ENCODE assay signal across 29 mouse cellular contexts in the genomic region with DNA sequence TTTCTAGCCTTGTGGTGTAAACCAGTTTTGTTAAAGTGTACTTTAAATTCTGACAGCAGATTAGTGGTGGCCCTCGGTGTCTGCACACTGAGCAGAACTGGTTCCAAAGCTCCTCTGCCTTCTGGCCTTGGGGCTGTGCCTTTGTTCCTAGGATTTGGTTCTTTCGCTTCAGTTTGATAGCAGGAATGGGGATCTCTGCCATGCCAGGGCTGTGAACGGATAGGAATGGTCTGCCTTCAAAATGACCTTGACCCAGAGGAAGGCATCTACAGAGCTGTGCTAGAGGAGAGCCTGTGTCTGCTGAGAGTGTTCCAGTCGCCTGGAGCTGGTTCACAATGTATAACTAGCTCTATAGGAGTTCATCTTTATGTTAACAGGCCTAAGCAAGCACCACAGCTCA. TPM values are rescaled to one million over a fixed set of nuclear protein-coding genes. Genes with fewer than 3 reads are reported as not detected.
DNase-seq lines count a peak whose midpoint lies in the region; ATAC-seq and TF ChIP-seq lines count a peak whose summit lies in the region.
"Had no signal": no experiment of that assay in that cellular context is flagged by ENCODE, and none has a peak within 500 bp of the region (broad histone marks: within the 10 kb centered on the region; RNA-seq: fewer than 3 reads in every experiment).

No protein-coding gene starts in this region.

- no peak overlapping the region for H3K4me3 ChIP-seq in heart, embryonic 13.5 days
- no peak overlapping the region for H3K4me3 ChIP-seq in olfactory bulb, adult 2 months (ENCODE audit: insufficient read depth, low read depth, low read length)
- H3K4me3 ChIP-seq: forebrain, embryonic 13.5 days; hindbrain, embryonic 12.5 days; intestine, embryonic 15.5 days; midbrain, embryonic 13.5 days; neural tube, embryonic 13.5 days; stomach, embryonic 15.5 days had no signal

- intact Hi-C loops in heart, postnatal 25 days (cut with DNase I): no loop called here

- peaks cover 13% of the 10 kb centered on the region; the same call in 1 of the 2 replicates for H3K27me3 ChIP-seq in heart, embryonic 13.5 days (replicated peaks)

- no peak for TF ChIP-seq POLR2A in olfactory bulb, adult 2 months (IDR thresholded peaks at IDR 0.05; ENCODE audit: insufficient read depth, low read depth, low read length)

- no peak for ATAC-seq in heart, embryonic 13.5 days (ENCODE audit: extremely low read depth, insufficient number of reproducible peaks, low FRiP score, low TSS enrichment)
- ATAC-seq: CD4-positive, CD25-positive, alpha-beta regulatory T cell, adult 4 months; forebrain, embryonic 13.5 days; hindbrain, postnatal 0 days; intestine, embryonic 15.5 days; midbrain, embryonic 13.5 days had no signal

- H3K36me3 ChIP-seq in heart, embryonic 13.5 days: peaks cover 44% of the 10 kb centered on the region

- peaks cover 61% of the 10 kb centered on the region for H3K4me1 ChIP-seq in heart, embryonic 13.5 days
- H3K4me1 ChIP-seq in olfactory bulb, adult 2 months (ENCODE audit: control insufficient read depth, insufficient read depth, low read length): peaks cover 46% of the 10 kb centered on the region

- no peak for TF ChIP-seq CTCF in olfactory bulb, adult 2 months (IDR thresholded peaks at IDR 0.05; ENCODE audit: insufficient read depth, low read depth, low read length)

- 43% methylated on average over 4 of the region's 4 CpGs for WGBS in heart, embryonic 13.5 days
- WGBS in olfactory bulb, adult 2 months: 75% methylated on average over 4 of the region's 4 CpGs

- H3K9me3 ChIP-seq in heart, embryonic 13.5 days: no peaks in the 10 kb centered on the region
- H3K9me3 ChIP-seq: forebrain, embryonic 13.5 days; hindbrain, embryonic 12.5 days; intestine, embryonic 15.5 days; midbrain, embryonic 13.5 days; neural tube, embryonic 13.5 days; stomach, embryonic 15.5 days had no signal

- H3K27ac ChIP-seq in heart, embryonic 13.5 days (replicated peaks): peak overlapping the region; percentile 87
- H3K27ac ChIP-seq in olfactory bulb, adult 2 months (ENCODE audit: insufficient read depth, low read depth, low read length): peak overlapping the region; percentile 22; the same call in 1 of the 2 replicates
- H3K27ac ChIP-seq: forebrain, embryonic 13.5 days; hindbrain, embryonic 12.5 days; hindbrain, postnatal 0 days; intestine, embryonic 15.5 days; liver, embryonic 14.5 days; macrophage; midbrain, embryonic 13.5 days; neural tube, embryonic 13.5 days; stomach, embryonic 15.5 days had no signal

- H3K9ac ChIP-seq in heart, embryonic 13.5 days: peak overlapping the region; percentile 17
- H3K9ac ChIP-seq: forebrain, embryonic 13.5 days; hindbrain, embryonic 12.5 days; intestine, embryonic 15.5 days; liver, embryonic 14.5 days; midbrain, embryonic 13.5 days; neural tube, embryonic 13.5 days; stomach, embryonic 15.5 days had no signal

- no peak overlapping the region for H3K4me2 ChIP-seq in heart, embryonic 13.5 days
- H3K4me2 ChIP-seq: forebrain, embryonic 13.5 days; hindbrain, embryonic 12.5 days; intestine, embryonic 15.5 days; midbrain, embryonic 13.5 days; neural tube, embryonic 13.5 days; stomach, embryonic 15.5 days had no signal

- DNase-seq in adrenal gland, postnatal 36 days: peak; percentile 36 to 56
- DNase-seq in adrenal gland, postnatal 10 days: no peak
- DNase-seq in heart, postnatal 25 days (ENCODE audit: low spot score): no peak
- DNase-seq in ovary, adult 18-20 months (ENCODE audit: low spot score): peak; percentile 65
- DNase-seq in ovary, postnatal 14 days (ENCODE audit: low spot score): no peak
- DNase-seq: adrenal gland, adult 8-10 months; cerebellum, adult 8-10 months; cerebellum, postnatal 25 days; gastrocnemius, postnatal 14 days; kidney, adult 9 months; kidney, postnatal 10 days; liver; lung, adult 2 months; lung, postnatal 10 days; right cerebral cortex, postnatal 25 days; thymus, adult 18-20 months; thymus, postnatal 25 days had no signal

RNA-seq across cellular contexts. Expression of a gene that starts 5.3 kb away (rescaled TPM):
- 10 to 100 TPM; 29.1 to 43.5 TPM for total RNA-seq in adrenal gland, postnatal 36 days (2021)
- total RNA-seq in adrenal gland, postnatal 10 days (2021): 10 to 100 TPM; 36.7 to 62.2 TPM
- 8.0 and 8.3 TPM in 2 replicates for polyA plus RNA-seq in heart, embryonic 13.5 days (2015; fragmentation: Nextera tagmentation; extraction: Ambion mirVana)
- total RNA-seq in heart, postnatal 25 days (2021): 1 to 10 TPM; 6.4 to 6.5 TPM
- polyA plus RNA-seq in olfactory bulb, adult 2 months (2012; ENCODE audit: insufficient read depth, insufficient read length, low replicate concordance, missing spikeins): not detected in 2 replicates

RNA-seq across cellular contexts. Expression of a gene that starts 11.4 kb away (rescaled TPM):
- 10 to 100 TPM; 28.8 to 33.1 TPM for total RNA-seq in adrenal gland, postnatal 36 days (2021)
- total RNA-seq in adrenal gland, postnatal 10 days (2021): 10 to 100 TPM; 30.0 to 31.7 TPM
- polyA plus RNA-seq in heart, embryonic 13.5 days (2015; fragmentation: Nextera tagmentation; extraction: Ambion mirVana): 42.6 and 48.2 TPM in 2 replicates
- total RNA-seq in heart, postnatal 25 days (2021): 10 to 100 TPM; 23.5 to 24.7 TPM
- polyA plus RNA-seq in olfactory bulb, adult 2 months (2012; ENCODE audit: insufficient read depth, insufficient read length, low replicate concordance, missing spikeins): not detected in 2 replicates

Comparison
In these comparisons a context has a peak if more than half of its experiments do, and no peak if none do; other contexts are left out.
1. DNase-seq: peak in adrenal gland, postnatal 36 days (2 of 2) and ovary, adult 18-20 months (single experiment); none in adrenal gland, postnatal 10 days (single experiment), heart, postnatal 25 days (single experiment) and ovary, postnatal 14 days (single experiment).